In the genomic region with DNA sequence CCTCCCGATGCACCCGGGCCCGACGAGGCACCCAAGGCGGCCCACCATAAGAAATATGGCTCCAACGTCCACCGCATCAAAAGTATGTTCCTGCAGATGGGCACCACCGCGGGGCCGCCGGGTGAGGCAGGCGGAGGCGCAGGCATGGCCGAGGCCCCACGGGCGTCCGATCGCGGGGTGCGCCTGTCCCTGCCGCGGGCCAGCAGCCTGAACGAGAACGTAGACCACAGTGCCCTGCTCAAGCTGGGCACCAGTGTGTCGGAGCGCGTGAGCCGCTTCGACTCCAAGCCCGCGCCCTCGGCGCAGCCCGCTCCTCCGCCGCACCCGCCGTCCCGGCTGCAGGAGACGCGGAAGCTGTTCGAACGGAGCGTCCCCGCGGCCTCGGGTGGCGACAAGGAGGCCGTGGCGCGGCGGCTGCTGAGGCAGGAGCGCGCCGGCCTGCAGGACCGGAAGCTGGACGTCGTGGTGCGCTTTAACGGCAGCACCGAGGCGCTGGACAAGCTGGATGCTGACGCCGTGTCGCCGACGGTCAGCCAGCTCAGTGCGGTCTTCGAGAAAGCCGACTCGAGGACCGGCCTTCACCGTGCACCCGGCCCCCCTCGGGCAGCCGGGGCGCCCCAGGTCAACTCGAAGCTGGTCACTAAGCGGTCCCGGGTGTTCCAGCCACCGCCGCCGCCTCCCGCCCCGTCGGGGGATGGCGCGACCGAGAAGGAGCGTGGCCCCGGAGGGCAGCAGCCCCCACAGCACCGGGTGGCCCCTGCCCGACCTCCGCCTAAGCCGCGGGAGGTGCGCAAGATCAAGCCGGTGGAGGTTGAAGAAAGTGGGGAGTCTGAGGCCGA, we compare ENCODE assay signal across 1 mouse cellular context.
TF ChIP-seq lines count a peak whose summit lies in the region.

No protein-coding gene starts in this region.

TF ChIP-seq in MEL, 35 proteins besides CTCF, POLR2A, EP300 and RAD21:
- TF ChIP-seq UBTF (IDR thresholded peaks at IDR 0.05; ENCODE audit: borderline replicate concordance, insufficient read depth, low read depth, low read length): peak; percentile 77; the same call in 1 of the 2 replicates
- 0 out of 2 replicates have a peak, but pooled peaks have one; percentile 6 for TF ChIP-seq ETS1 (IDR thresholded peaks at IDR 0.05; ENCODE audit: low read depth, low read length)
- TF ChIP-seq SIN3A (IDR thresholded peaks at IDR 0.05; ENCODE audit: low read length): peak; percentile 14; the same call in 1 of the 2 replicates
- peak; percentile 24; the same call in 1 of the 2 replicates for TF ChIP-seq NELFE (IDR thresholded peaks at IDR 0.05; ENCODE audit: low read depth, low read length)
- no peak for TF ChIP-seq JUND (IDR thresholded peaks at IDR 0.05; ENCODE audit: low read depth, low read length)
- 0 out of 2 replicates have a peak, but pooled peaks have one; percentile 33 for TF ChIP-seq ELF1 (IDR thresholded peaks at IDR 0.05; ENCODE audit: low read depth, low read length)
- 0 out of 2 replicates have a peak, but pooled peaks have one; percentile 4 for TF ChIP-seq MAZ (IDR thresholded peaks at IDR 0.05; ENCODE audit: low read depth, low read length)
- TF ChIP-seq MXI1 (IDR thresholded peaks at IDR 0.05; ENCODE audit: low read depth, low read length): peak; percentile 32
- TF ChIP-seq CHD1 (IDR thresholded peaks at IDR 0.05; ENCODE audit: low read depth, low read length): no peak; the same call in 1 of the 2 replicates
